Mouse (Mus musculus) embryonic facial prominence, embryonic 15.5 days (tissue): ENCODE measurements at regions not wholly inside any gene's neighbourhood (a gene's known extent, or its start where the extent isn't known, plus 50 kb on each side); places are given as distances from the start of the nearest gene placed in this dataset.

Experiments
- ATAC-seq: fragments of 200-750 bp; cut with Nextera tagmentation; 2 replicates; pipeline ENCODE4 v1.8.0; 2017; ENCODE audit warnings: low read depth, moderate TSS enrichment; ENCODE audit not compliant: insufficient number of reproducible peaks, low FRiP score, low TSS enrichment
- H3K27ac ChIP-seq: fragments of 300-500 bp; sonication (generic); replicated peaks from 2 replicates; pipeline ENCODE4 v1.5.1; 2015; ENCODE audit warnings: mild to moderate bottlenecking, inconsistent platforms
- H3K27me3 ChIP-seq: fragments of 300-500 bp; sonication (generic); 2 replicates; pipeline ENCODE4 v1.6.1; 2015; ENCODE audit warnings: inconsistent platforms
- H3K36me3 ChIP-seq: fragments of 300-500 bp; sonication (generic); 2 replicates; pipeline ENCODE4 v1.6.1; 2015; ENCODE audit warnings: mild to moderate bottlenecking, inconsistent platforms
- H3K4me1 ChIP-seq: fragments of 300-500 bp; sonication (generic); 2 replicates; pipeline ENCODE4 v1.6.1; 2015; ENCODE audit warnings: inconsistent platforms
- H3K4me2 ChIP-seq: fragments of 300-500 bp; sonication (generic); replicated peaks from 2 replicates; pipeline ENCODE4 v1.6.1; 2015; ENCODE audit warnings: mild to moderate bottlenecking, inconsistent platforms
- H3K4me3 ChIP-seq: fragments of 300-500 bp; sonication (generic); replicated peaks from 2 replicates; pipeline ENCODE4 v1.5.1; 2015; ENCODE audit warnings: mild to moderate bottlenecking, inconsistent platforms
- H3K9ac ChIP-seq: fragments of 300-500 bp; sonication (generic); 2 replicates; pipeline ENCODE4 v1.6.1; 2015; ENCODE audit warnings: inconsistent platforms
- H3K9me3 ChIP-seq: fragments of 300-500 bp; sonication (generic); replicated peaks from 2 replicates; pipeline ENCODE4 v1.6.1; 2016; ENCODE audit warnings: inconsistent platforms
- WGBS: fragments of 180-500 bp; shearing (Covaris S2); methylation state at CpG from one replicate; pipeline ENCODE4 v1.1.7; 2015; 5-methylcytosine and 5-hydroxymethylcytosine counted together

- H3K36me3 ChIP-seq, result no peaks in the 10 kb centered on the region
- 13% methylated on average over 14 of the region's 14 CpGs for WGBS
- peak overlapping the region; percentile 42 for H3K4me2 ChIP-seq
- H3K27ac ChIP-seq, result no peak overlapping the region
- H3K4me1 ChIP-seq, result no peaks in the 10 kb centered on the region
- H3K27me3 ChIP-seq, result no peaks in the 10 kb centered on the region
- H3K9ac ChIP-seq, result no peak overlapping the region
- H3K9me3 ChIP-seq, result no peaks in the 10 kb centered on the region
- no peak for ATAC-seq
- H3K4me3 ChIP-seq, result peak overlapping the region; percentile 16
Observed at GRCm38 (mm10) chrX:11087913-11088312, 211.1 kb upstream of the H2al1a start.

GRCm38 (mm10) chrX:11088506-11088905, 210.6 kb upstream of the H2al1a start:
- no peak for ATAC-seq
- Histone ChIP-seq H3K4me2 (peak overlapping the region; percentile 42), H3K9me3 (no peaks in the 10 kb centered on the region), H3K4me1 (no peaks in the 10 kb centered on the region), H3K27me3 (no peaks in the 10 kb centered on the region), H3K36me3 (no peaks in the 10 kb centered on the region), H3K9ac (no peak overlapping the region), H3K27ac (no peak overlapping the region), H3K4me3 (peak overlapping the region; percentile 16; the same call in 1 of the 2 replicates)
- 30% methylated on average over 10 of the region's 10 CpGs for WGBS

GRCm38 (mm10) chrX:11090432-11090831, 208.6 kb upstream of the H2al1a start:
- Histone ChIP-seq H3K27me3 (no peaks in the 10 kb centered on the region), H3K4me1 (no peaks in the 10 kb centered on the region), H3K4me3 (no peak overlapping the region), H3K27ac (no peak overlapping the region), H3K4me2 (no peak overlapping the region), H3K9ac (no peak overlapping the region), H3K36me3 (no peaks in the 10 kb centered on the region), H3K9me3 (no peaks in the 10 kb centered on the region)
- WGBS, result 31% methylated on average over 7 of the region's 7 CpGs
- no peak for ATAC-seq

GRCm38 (mm10) chrX:11097581-11098254, 201.3 kb upstream of the H2al1a start:
- Histone ChIP-seq H3K4me2 (no peak overlapping the region), H3K27ac (no peak overlapping the region), H3K27me3 (peaks cover 7% of the 10 kb centered on the region), H3K36me3 (no peaks in the 10 kb centered on the region), H3K4me3 (no peak overlapping the region), H3K9me3 (no peaks in the 10 kb centered on the region), H3K4me1 (no peaks in the 10 kb centered on the region), H3K9ac (no peak overlapping the region)
- WGBS, result 77% methylated on average over 9 of the region's 9 CpGs
- ATAC-seq, result no peak

- H3K9me3 ChIP-seq, result no peaks in the 10 kb centered on the region
- WGBS, result 56% methylated on average over 4 of the region's 4 CpGs
- H3K27ac ChIP-seq, result no peak overlapping the region
- ATAC-seq, result no peak
- no peak overlapping the region for H3K9ac ChIP-seq
- H3K27me3 ChIP-seq, result peaks cover 7% of the 10 kb centered on the region
- H3K4me2 ChIP-seq, result no peak overlapping the region
- H3K4me1 ChIP-seq, result no peaks in the 10 kb centered on the region
- no peak overlapping the region for H3K4me3 ChIP-seq
- H3K36me3 ChIP-seq, result no peaks in the 10 kb centered on the region
Observed at GRCm38 (mm10) chrX:11098366-11098765, 200.7 kb upstream of the H2al1a start.

GRCm38 (mm10) chrX:11099146-11100087, 199.6 kb upstream of the H2al1a start:
- H3K27ac ChIP-seq, result no peak overlapping the region
- H3K9me3 ChIP-seq, result no peaks in the 10 kb centered on the region
- no peak overlapping the region for H3K9ac ChIP-seq
- no peaks in the 10 kb centered on the region for H3K4me1 ChIP-seq
- no peak overlapping the region for H3K4me2 ChIP-seq
- H3K36me3 ChIP-seq, result no peaks in the 10 kb centered on the region
- H3K27me3 ChIP-seq, result peaks cover 11% of the 10 kb centered on the region
- H3K4me3 ChIP-seq, result no peak overlapping the region
- 68% methylated on average over 13 of the region's 13 CpGs for WGBS
- ATAC-seq, result no peak

- Histone ChIP-seq H3K27me3 (peaks cover 11% of the 10 kb centered on the region), H3K9me3 (no peaks in the 10 kb centered on the region), H3K27ac (no peak overlapping the region), H3K4me3 (no peak overlapping the region), H3K9ac (no peak overlapping the region), H3K4me1 (no peaks in the 10 kb centered on the region), H3K36me3 (no peaks in the 10 kb centered on the region), H3K4me2 (no peak overlapping the region)
- no peak for ATAC-seq
- WGBS, result 48% methylated on average over 3 of the region's 3 CpGs
Observed at GRCm38 (mm10) chrX:11100935-11101334, 198.1 kb upstream of the H2al1a start.

- no peak overlapping the region for H3K4me2 ChIP-seq
- 93% methylated on average over 2 of the region's 2 CpGs for WGBS
- H3K36me3 ChIP-seq, result no peaks in the 10 kb centered on the region
- no peaks in the 10 kb centered on the region for H3K4me1 ChIP-seq
- no peak overlapping the region for H3K27ac ChIP-seq
- H3K27me3 ChIP-seq, result peaks cover 7% of the 10 kb centered on the region; the same call in 1 of the 2 replicates
- no peaks in the 10 kb centered on the region for H3K9me3 ChIP-seq
- no peak overlapping the region for H3K9ac ChIP-seq
- no peak for ATAC-seq
- no peak overlapping the region for H3K4me3 ChIP-seq
Observed at GRCm38 (mm10) chrX:11131253-11131652, 167.8 kb upstream of the H2al1a start.

GRCm38 (mm10) chrX:11139971-11140421, 159.1 kb upstream of the H2al1a start:
- 34% methylated on average over 8 of the region's 8 CpGs for WGBS
- Histone ChIP-seq H3K9me3 (no peaks in the 10 kb centered on the region), H3K4me3 (no peak overlapping the region), H3K27me3 (no peaks in the 10 kb centered on the region), H3K27ac (no peak overlapping the region), H3K4me2 (no peak overlapping the region), H3K4me1 (no peaks in the 10 kb centered on the region), H3K9ac (no peak overlapping the region), H3K36me3 (no peaks in the 10 kb centered on the region)
- ATAC-seq, result peak; percentile 43; the same call in 1 of the 2 replicates

GRCm38 (mm10) chrX:11141294-11141693, 157.8 kb upstream of the H2al1a start:
- 79% methylated on average over 1 of the region's 1 CpGs for WGBS
- no peaks in the 10 kb centered on the region for H3K27me3 ChIP-seq
- H3K9ac ChIP-seq, result no peak overlapping the region
- H3K36me3 ChIP-seq, result no peaks in the 10 kb centered on the region
- no peak overlapping the region for H3K4me3 ChIP-seq
- H3K27ac ChIP-seq, result no peak overlapping the region
- ATAC-seq, result no peak
- H3K4me2 ChIP-seq, result no peak overlapping the region
- H3K4me1 ChIP-seq, result no peaks in the 10 kb centered on the region
- H3K9me3 ChIP-seq, result no peaks in the 10 kb centered on the region

- Histone ChIP-seq H3K9me3 (no peaks in the 10 kb centered on the region), H3K36me3 (no peaks in the 10 kb centered on the region), H3K4me3 (no peak overlapping the region), H3K27ac (no peak overlapping the region), H3K4me1 (no peaks in the 10 kb centered on the region), H3K9ac (no peak overlapping the region), H3K4me2 (no peak overlapping the region), H3K27me3 (peaks cover 12% of the 10 kb centered on the region; the same call in 1 of the 2 replicates)
- WGBS, result 57% methylated on average over 2 of the region's 2 CpGs
- no peak for ATAC-seq
Observed at GRCm38 (mm10) chrX:11158416-11158815, 140.6 kb upstream of the H2al1a start.
